Mouse (Mus musculus): ENCODE data around the gene Slc9a9. TPM values are rescaled to one million over a fixed set of nuclear protein-coding genes. Genes with fewer than 3 reads are reported as not detected.

Slc9a9 gene
- polyA plus RNA-seq, 1 experiment from 2014 or later: 2.2 TPM

- no peak overlapping the region for H3K4me2 ChIP-seq
- H3K9ac ChIP-seq: no peak overlapping the region
- ATAC-seq: no peak
These were observed 550.3 kb downstream of the Slc9a9 start for GRCm38 (mm10) chr9:95220009-95220408.

GRCm38 (mm10) chr9:95221310-95221709 is 551.6 kb downstream of the Slc9a9 start:
- H3K9me3 ChIP-seq (replicated peaks): no peaks in the 10 kb centered on the region
- H3K27ac ChIP-seq: no peak overlapping the region
- H3K9ac ChIP-seq: no peak overlapping the region
- no peaks in the 10 kb centered on the region for H3K36me3 ChIP-seq (ENCODE audit: poor library complexity, severe bottlenecking)
- H3K4me3 ChIP-seq: no peak overlapping the region
- H3K4me1 ChIP-seq: no peaks in the 10 kb centered on the region
- H3K4me2 ChIP-seq: no peak overlapping the region
- no peaks in the 10 kb centered on the region for H3K27me3 ChIP-seq
- 93% methylated on average over 5 of the region's 5 CpGs for WGBS
- ATAC-seq: no peak

More at GRCm38 (mm10) chr9:95220009-95220408, 550.3 kb downstream of the Slc9a9 start:
- Histone ChIP-seq H3K9me3 (replicated peaks) (no peaks in the 10 kb centered on the region), H3K27me3 (no peaks in the 10 kb centered on the region), H3K36me3 (ENCODE audit: poor library complexity, severe bottlenecking) (no peaks in the 10 kb centered on the region), H3K4me3 (no peak overlapping the region), H3K27ac (no peak overlapping the region), H3K4me1 (no peaks in the 10 kb centered on the region)
- 80% methylated on average over 3 of the region's 3 CpGs for WGBS

DNA sequence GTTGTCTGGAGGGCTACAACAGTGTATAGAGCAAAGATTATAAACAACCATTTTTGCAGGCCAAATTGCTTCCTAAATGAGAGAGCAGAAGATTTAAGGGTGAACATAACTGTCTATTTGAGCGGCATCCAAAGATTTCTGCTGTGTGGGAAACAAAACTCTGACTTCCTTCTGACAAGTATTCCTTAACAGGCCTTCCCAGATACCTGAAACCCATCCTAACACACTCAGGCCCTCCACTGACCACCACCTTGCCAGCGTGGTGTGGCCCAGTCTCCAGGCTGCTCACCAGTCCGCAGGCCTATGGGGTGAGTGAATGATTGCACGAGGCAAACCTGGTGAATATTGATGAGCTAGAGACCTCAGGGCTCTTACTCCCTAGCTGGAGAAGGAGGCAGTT is 557.3 kb downstream of the Slc9a9 start:
- Histone ChIP-seq H3K27me3 (no peaks in the 10 kb centered on the region), H3K9ac (no peak overlapping the region)
- WGBS: 76% methylated on average over 4 of the region's 4 CpGs

DNA sequence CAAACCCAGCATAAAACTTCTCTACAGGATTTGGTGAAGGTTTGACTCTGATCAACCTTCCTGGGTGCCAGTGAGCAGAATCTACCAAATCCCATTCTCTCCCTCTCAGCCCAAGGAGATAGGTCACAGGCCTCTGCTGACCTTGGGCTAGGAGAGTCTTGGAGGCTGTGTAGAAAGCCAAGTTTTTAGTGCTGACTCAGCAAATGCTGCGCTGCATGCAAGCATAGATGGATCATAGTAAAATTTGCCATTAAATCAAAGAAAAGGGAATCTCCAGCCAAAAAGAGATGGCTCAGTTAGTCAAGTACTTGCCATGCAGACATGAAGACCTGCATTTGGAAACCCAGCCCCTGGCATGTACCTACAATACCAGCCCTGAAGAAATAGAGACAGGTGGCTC is 558.4 kb downstream of the Slc9a9 start:
- no peak overlapping the region for H3K4me3 ChIP-seq
- 0 out of 2 replicates have a peak, but pooled peaks cover 3% of the 10 kb centered on the region for H3K4me1 ChIP-seq
- no peak overlapping the region for H3K27ac ChIP-seq
- H3K4me2 ChIP-seq: no peak overlapping the region
- WGBS: 100% methylated on average over 1 of the region's 1 CpGs
- H3K9ac ChIP-seq: no peak overlapping the region
- no peaks in the 10 kb centered on the region for H3K36me3 ChIP-seq (ENCODE audit: poor library complexity, severe bottlenecking)
- H3K9me3 ChIP-seq (replicated peaks): no peaks in the 10 kb centered on the region
- ATAC-seq: no peak
- no peaks in the 10 kb centered on the region for H3K27me3 ChIP-seq

More for the DNA sequence above, 557.3 kb downstream of the Slc9a9 start:
- H3K4me3 ChIP-seq: no peak overlapping the region
- no peaks in the 10 kb centered on the region for H3K9me3 ChIP-seq (replicated peaks)
- H3K4me1 ChIP-seq: 0 out of 2 replicates have a peak, but pooled peaks cover 3% of the 10 kb centered on the region
- H3K27ac ChIP-seq: no peak overlapping the region
- no peaks in the 10 kb centered on the region for H3K36me3 ChIP-seq (ENCODE audit: poor library complexity, severe bottlenecking)
- no peak overlapping the region for H3K4me2 ChIP-seq
- no peak for ATAC-seq

DNA sequence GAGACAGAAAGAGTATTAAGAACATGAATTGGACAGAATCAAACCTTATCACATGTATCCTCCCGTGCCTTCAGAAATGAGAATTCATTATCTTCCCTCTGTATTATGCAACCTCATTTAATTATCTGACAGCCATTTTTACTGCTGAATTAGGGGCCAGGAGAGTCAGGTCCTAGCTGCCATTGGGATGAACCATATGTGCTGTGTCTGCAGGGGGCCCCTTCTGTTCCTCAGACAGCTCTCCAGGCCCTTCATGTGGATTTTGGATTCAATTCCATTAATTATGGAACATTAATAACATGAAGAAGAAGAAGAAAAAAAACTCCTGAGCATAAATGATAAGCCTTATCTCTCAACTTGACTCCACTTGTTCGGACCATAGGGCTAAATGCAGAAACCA is 559.4 kb downstream of the Slc9a9 start:
- H3K4me2 ChIP-seq: no peak overlapping the region
- 85% methylated on average over 2 of the region's 2 CpGs for WGBS

GRCm38 (mm10) chr9:95239900-95240299 is 570.2 kb downstream of the Slc9a9 start:
- Histone ChIP-seq H3K36me3 (ENCODE audit: poor library complexity, severe bottlenecking) (no peaks in the 10 kb centered on the region), H3K4me3 (no peak overlapping the region), H3K27me3 (no peaks in the 10 kb centered on the region), H3K9me3 (replicated peaks) (0 out of 2 replicates have a peak, but pooled peaks cover 4% of the 10 kb centered on the region), H3K9ac (no peak overlapping the region), H3K4me2 (no peak overlapping the region), H3K4me1 (no peaks in the 10 kb centered on the region), H3K27ac (no peak overlapping the region)
- ATAC-seq: no peak

More for the DNA sequence above, 559.4 kb downstream of the Slc9a9 start:
- Histone ChIP-seq H3K27ac (no peak overlapping the region), H3K4me3 (no peak overlapping the region), H3K9me3 (replicated peaks) (no peaks in the 10 kb centered on the region), H3K4me1 (0 out of 2 replicates have a peak, but pooled peaks cover 3% of the 10 kb centered on the region), H3K27me3 (no peaks in the 10 kb centered on the region), H3K9ac (no peak overlapping the region), H3K36me3 (ENCODE audit: poor library complexity, severe bottlenecking) (no peaks in the 10 kb centered on the region)
- ATAC-seq: no peak

DNA sequence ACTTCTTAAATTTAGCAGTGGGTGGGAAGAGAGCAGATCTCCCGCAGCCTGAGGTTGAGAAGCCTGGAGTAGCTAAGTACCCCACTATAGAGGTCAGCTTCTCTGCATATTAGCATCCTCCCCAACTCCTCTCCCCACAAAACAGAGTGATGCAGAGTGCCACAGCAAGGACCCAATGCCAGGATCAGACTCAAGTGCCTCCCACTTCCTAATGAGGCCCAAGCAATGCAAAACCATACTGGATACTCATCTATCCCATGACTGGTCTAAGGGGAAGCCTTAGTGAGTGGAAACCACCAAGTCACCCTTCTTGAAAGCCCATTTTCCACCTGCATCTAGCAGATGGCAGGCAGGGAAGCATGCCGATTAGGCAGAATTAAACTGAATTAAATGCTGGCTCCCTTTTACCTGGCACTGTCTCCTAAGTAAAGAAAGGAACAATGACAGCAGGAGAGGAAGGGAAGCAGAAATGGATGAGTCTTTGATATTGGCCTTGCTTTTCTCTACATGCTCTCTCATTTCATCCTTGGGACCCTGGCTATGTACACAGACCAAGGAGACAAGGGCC is 573.0 kb downstream of the Slc9a9 start:
- Histone ChIP-seq H3K9me3 (replicated peaks) (no peaks in the 10 kb centered on the region), H3K27me3 (no peaks in the 10 kb centered on the region), H3K4me2 (no peak overlapping the region), H3K9ac (no peak overlapping the region), H3K27ac (no peak overlapping the region), H3K36me3 (ENCODE audit: poor library complexity, severe bottlenecking) (no peaks in the 10 kb centered on the region), H3K4me3 (no peak overlapping the region), H3K4me1 (no peaks in the 10 kb centered on the region)
- 88% methylated on average over 2 of the region's 2 CpGs for WGBS
- ATAC-seq: no peak

DNA sequence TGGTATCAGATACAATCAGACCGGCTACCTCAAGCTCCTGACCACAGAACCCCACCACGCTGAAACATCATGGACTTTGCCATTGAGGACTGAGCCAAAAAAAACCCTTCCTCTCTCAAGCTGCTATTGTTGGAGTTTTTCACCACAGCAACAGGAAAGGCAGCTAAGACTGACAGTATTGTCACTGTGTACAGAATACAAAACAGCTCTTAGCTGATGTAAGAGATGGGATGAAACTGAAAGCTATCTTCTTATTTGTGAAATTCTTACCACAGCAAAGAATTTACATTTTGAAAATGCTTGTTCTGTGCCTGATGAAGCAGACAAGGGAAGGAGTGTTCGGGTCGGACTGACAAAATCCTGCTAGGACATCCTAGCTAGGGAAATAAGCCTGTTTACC is 584.5 kb downstream of the Slc9a9 start:
- H3K9me3 ChIP-seq (replicated peaks): no peaks in the 10 kb centered on the region
- H3K36me3 ChIP-seq (ENCODE audit: poor library complexity, severe bottlenecking): no peaks in the 10 kb centered on the region
- no peak overlapping the region for H3K27ac ChIP-seq
- H3K27me3 ChIP-seq: no peaks in the 10 kb centered on the region
- ATAC-seq: no peak
- 77% methylated on average over 4 of the region's 4 CpGs for WGBS
- H3K4me2 ChIP-seq: no peak overlapping the region
- H3K9ac ChIP-seq: no peak overlapping the region
- no peak overlapping the region for H3K4me3 ChIP-seq
- H3K4me1 ChIP-seq: no peaks in the 10 kb centered on the region

GRCm38 (mm10) chr9:95255844-95256243 is 586.1 kb downstream of the Slc9a9 start:
- no peak overlapping the region for H3K9ac ChIP-seq
- no peak overlapping the region for H3K4me3 ChIP-seq
- no peaks in the 10 kb centered on the region for H3K27me3 ChIP-seq
- H3K27ac ChIP-seq: no peak overlapping the region
- no peaks in the 10 kb centered on the region for H3K4me1 ChIP-seq
- H3K36me3 ChIP-seq (ENCODE audit: poor library complexity, severe bottlenecking): no peaks in the 10 kb centered on the region
- 87% methylated on average over 6 of the region's 6 CpGs for WGBS
- no peak overlapping the region for H3K4me2 ChIP-seq
- ATAC-seq: no peak
- no peaks in the 10 kb centered on the region for H3K9me3 ChIP-seq (replicated peaks)

DNA sequence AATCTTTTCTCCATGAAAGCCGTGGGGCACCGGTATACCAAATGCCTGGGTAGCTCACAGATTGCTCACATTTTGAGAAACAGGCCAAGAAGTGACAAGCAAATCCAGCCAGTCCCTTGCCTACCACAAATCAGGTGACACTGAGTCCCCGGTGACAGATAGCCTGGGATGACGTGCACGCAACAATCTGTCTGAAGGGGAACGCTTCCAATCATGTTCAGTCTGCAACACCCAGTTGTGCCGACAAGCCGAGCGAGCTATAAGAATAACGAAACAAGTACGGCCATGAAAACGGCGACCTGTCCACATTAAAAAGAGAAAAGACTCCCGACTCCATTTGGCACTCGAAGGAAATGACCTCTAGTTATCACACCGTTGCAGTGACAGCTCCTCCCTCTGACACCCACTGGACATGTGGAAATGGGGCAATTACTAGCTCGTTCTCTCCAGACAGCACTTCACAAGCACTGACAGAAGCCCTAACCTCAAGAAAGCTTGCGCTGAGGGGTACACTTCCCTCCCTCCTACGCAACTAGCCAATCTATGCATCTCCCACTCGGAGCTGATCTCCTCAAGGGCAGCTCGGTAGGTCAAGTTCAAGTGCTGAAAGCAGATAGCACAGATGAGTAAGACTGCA is 587.1 kb downstream of the Slc9a9 start:
- ATAC-seq: no peak
- Histone ChIP-seq H3K9ac (no peak overlapping the region), H3K36me3 (ENCODE audit: poor library complexity, severe bottlenecking) (no peaks in the 10 kb centered on the region), H3K27me3 (no peaks in the 10 kb centered on the region), H3K27ac (no peak overlapping the region), H3K9me3 (replicated peaks) (no peaks in the 10 kb centered on the region), H3K4me2 (no peak overlapping the region), H3K4me1 (no peaks in the 10 kb centered on the region), H3K4me3 (no peak overlapping the region)
- WGBS: 92% methylated on average over 21 of the region's 21 CpGs

GRCm38 (mm10) chr9:95262851-95263250 is 593.1 kb downstream of the Slc9a9 start:
- Histone ChIP-seq H3K9me3 (replicated peaks) (no peaks in the 10 kb centered on the region), H3K4me2 (no peak overlapping the region), H3K4me1 (peaks cover 9% of the 10 kb centered on the region), H3K4me3 (no peak overlapping the region), H3K36me3 (ENCODE audit: poor library complexity, severe bottlenecking) (no peaks in the 10 kb centered on the region), H3K9ac (no peak overlapping the region), H3K27me3 (no peaks in the 10 kb centered on the region), H3K27ac (no peak overlapping the region)
- no peak for ATAC-seq
- WGBS: 62% methylated on average over 3 of the region's 3 CpGs

- Histone ChIP-seq H3K36me3 (ENCODE audit: poor library complexity, severe bottlenecking) (no peaks in the 10 kb centered on the region), H3K4me2 (no peak overlapping the region), H3K4me3 (no peak overlapping the region), H3K9ac (no peak overlapping the region), H3K27me3 (no peaks in the 10 kb centered on the region), H3K9me3 (replicated peaks) (no peaks in the 10 kb centered on the region), H3K27ac (no peak overlapping the region), H3K4me1 (peaks cover 9% of the 10 kb centered on the region)
- WGBS: 47% methylated on average over 9 of the region's 9 CpGs
- ATAC-seq: peak; percentile 87
These were observed 594.3 kb downstream of the Slc9a9 start for GRCm38 (mm10) chr9:95263867-95264509.
